Mouse (Mus musculus) right cerebral cortex, postnatal 14 days (tissue): ENCODE data around the gene Gm884.
A peak's percentile ranks its signal among the peaks of the same experiment; 100 is the strongest.
"Not testable (repeated sequence)": the region's sequence is repeated elsewhere in the genome, so short reads cannot be mapped to it uniquely, and the experiment has no call there.

Source experiments
- DNase-seq: peaks from one replicate; pipeline ENCODE4 v3.0.0; 2022

Gm884 gene

GRCm38 (mm10) chr11:103627453-103627852, 6.5 kb upstream of the Gm884 start:
- no peak for DNase-seq

- DNase-seq: no peak
Observed at GRCm38 (mm10) chr11:103610772-103611171, 10.2 kb downstream of the Gm884 start.

DNA sequence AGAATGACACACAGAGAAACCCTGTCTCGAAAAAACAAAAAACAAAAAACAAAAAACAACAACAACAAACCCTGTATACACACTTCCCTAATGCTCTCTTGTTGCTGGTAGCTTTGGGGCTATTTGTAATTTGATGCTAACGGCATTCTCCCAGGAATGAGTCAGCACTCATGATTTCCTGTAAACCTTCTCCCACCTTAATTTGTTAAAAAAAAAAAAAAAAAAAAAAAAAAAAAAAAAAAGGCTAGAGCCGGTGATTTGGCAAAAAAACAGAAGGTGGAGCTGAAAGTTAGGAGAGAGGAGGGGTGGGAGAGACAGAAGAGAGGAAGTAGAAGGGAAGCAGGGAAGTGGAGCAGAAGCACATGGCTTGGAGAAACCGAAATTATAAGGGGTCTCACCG, 14.3 kb downstream of the Gm884 start:
- no peak for DNase-seq

- DNase-seq: no peak
Observed at GRCm38 (mm10) chr11:103578339-103578738, 42.6 kb downstream of the Gm884 start.

- peak; percentile 4 for DNase-seq
Observed at GRCm38 (mm10) chr11:103556021-103556420, 64.9 kb downstream of the Gm884 start.

- DNase-seq: not testable (repeated sequence)
Observed at GRCm38 (mm10) chr11:103534973-103535372, 86.0 kb downstream of the Gm884 start.

GRCm38 (mm10) chr11:103512111-103512510, 108.8 kb downstream of the Gm884 start:
- no peak for DNase-seq

- DNase-seq: no peak
Observed at GRCm38 (mm10) chr11:103504497-103504896, 116.4 kb downstream of the Gm884 start, which contains the start of gene Lrrc37a. TSS of gene Lrrc37a (minus strand) at chr11:103504597.
